Mouse (Mus musculus): ENCODE measurements at regions not wholly inside any gene's neighbourhood (a gene's known extent, or its start where the extent isn't known, plus 50 kb on each side); places are given as distances from the start of the nearest gene placed in this dataset.

- TF ChIP-seq USF1 (IDR thresholded peaks at IDR 0.05; ENCODE audit: low read depth) (no peak), MAX (IDR thresholded peaks at IDR 0.05; ENCODE audit: low read depth) (no peak), MYOG (IDR thresholded peaks at IDR 0.05; ENCODE audit: control insufficient read depth in 1 of 3, insufficient read depth in 1 of 3, insufficient read length in 2 of 3, low read depth in 2 of 3) (no peak), POLR2A (IDR thresholded peaks at IDR 0.05; ENCODE audit: insufficient read length, low read depth) (no peak)
These were observed 136.0 kb upstream of the Sfswap start for GRCm38 (mm10) chr5:129365026-129365425.
